Mouse (Mus musculus): ENCODE data around the gene 4930438A08Rik. TPM values are rescaled to one million over a fixed set of nuclear protein-coding genes. Genes with fewer than 3 reads are reported as not detected.

Gene 4930438A08Rik
- polyA plus RNA-seq, 1 experiment from 2014 or later = not detected

GRCm38 (mm10) chr11:58307411-58308080, 32.9 kb downstream of the 4930438A08Rik start:
- Histone ChIP-seq H3K4me3 (ENCODE audit: low read depth, low read length) (peak overlapping the region; percentile 46), H3K9me3 (ENCODE audit: control insufficient read depth, low read length) (no peaks in the 10 kb centered on the region), H3K4me2 (ENCODE audit: low read depth) (peak overlapping the region; percentile 81), H3K36me3 (ENCODE audit: control insufficient read depth, insufficient read depth, low read length) (peaks cover 3% of the 10 kb centered on the region), H3K4me1 (ENCODE audit: control insufficient read depth, insufficient read depth, low read length) (peaks cover 15% of the 10 kb centered on the region), H3K27me3 (ENCODE audit: control insufficient read depth, insufficient read depth, low read length) (no peaks in the 10 kb centered on the region), H3K27ac (ENCODE audit: low read depth, low read length) (0 out of 2 replicates have a peak overlapping the region, but pooled peaks have one; percentile 44), H3K9ac (ENCODE audit: low read length) (peak overlapping the region; percentile 80)
- under 1% methylated on average over 40 of the region's 42 CpGs for WGBS
- ATAC-seq (ENCODE audit: insufficient read depth, low FRiP score, low TSS enrichment) (peak; percentile 39), DNase-seq (ENCODE audit: low spot score) (peak; percentile 77)

GRCm38 (mm10) chr11:58308661-58309060, 34.1 kb downstream of the 4930438A08Rik start:
- no peak overlapping the region for H3K4me3 ChIP-seq (ENCODE audit: low read depth, low read length)
- H3K4me1 ChIP-seq (ENCODE audit: control insufficient read depth, insufficient read depth, low read length) = peaks cover 13% of the 10 kb centered on the region
- ATAC-seq (ENCODE audit: insufficient read depth, low FRiP score, low TSS enrichment) (no peak), DNase-seq (ENCODE audit: low spot score) (no peak)
- H3K9me3 ChIP-seq (ENCODE audit: control insufficient read depth, low read length) = no peaks in the 10 kb centered on the region
- H3K36me3 ChIP-seq (ENCODE audit: control insufficient read depth, insufficient read depth, low read length) = peaks cover 3% of the 10 kb centered on the region
- no peak overlapping the region for H3K27ac ChIP-seq (ENCODE audit: low read depth, low read length)
- no peak overlapping the region for H3K9ac ChIP-seq (ENCODE audit: low read length)
- H3K4me2 ChIP-seq (ENCODE audit: low read depth) = no peak overlapping the region
- 94% methylated on average over 9 of the region's 9 CpGs for WGBS
- H3K27me3 ChIP-seq (ENCODE audit: control insufficient read depth, insufficient read depth, low read length) = no peaks in the 10 kb centered on the region

GRCm38 (mm10) chr11:58314069-58314468, 39.5 kb downstream of the 4930438A08Rik start:
- H3K27ac ChIP-seq (ENCODE audit: low read depth, low read length) = no peak overlapping the region
- H3K4me3 ChIP-seq (ENCODE audit: low read depth, low read length) = no peak overlapping the region
- H3K4me1 ChIP-seq (ENCODE audit: control insufficient read depth, insufficient read depth, low read length) = no peaks in the 10 kb centered on the region
- peaks cover 5% of the 10 kb centered on the region for H3K36me3 ChIP-seq (ENCODE audit: control insufficient read depth, insufficient read depth, low read length)
- no peaks in the 10 kb centered on the region for H3K9me3 ChIP-seq (ENCODE audit: control insufficient read depth, low read length)
- no peaks in the 10 kb centered on the region for H3K27me3 ChIP-seq (ENCODE audit: control insufficient read depth, insufficient read depth, low read length)
- no peak overlapping the region for H3K4me2 ChIP-seq (ENCODE audit: low read depth)
- no peak overlapping the region for H3K9ac ChIP-seq (ENCODE audit: low read length)
- ATAC-seq (ENCODE audit: insufficient read depth, low FRiP score, low TSS enrichment) (no peak), DNase-seq (ENCODE audit: low spot score) (no peak)
- WGBS = 88% methylated on average over 6 of the region's 6 CpGs

GRCm38 (mm10) chr11:58315536-58316168, 41.1 kb downstream of the 4930438A08Rik start:
- Histone ChIP-seq H3K4me3 (ENCODE audit: low read depth, low read length) (no peak overlapping the region), H3K27ac (ENCODE audit: low read depth, low read length) (no peak overlapping the region), H3K4me2 (ENCODE audit: low read depth) (no peak overlapping the region), H3K36me3 (ENCODE audit: control insufficient read depth, insufficient read depth, low read length) (peaks cover 3% of the 10 kb centered on the region; the same call in 1 of the 2 replicates), H3K9me3 (ENCODE audit: control insufficient read depth, low read length) (no peaks in the 10 kb centered on the region), H3K4me1 (ENCODE audit: control insufficient read depth, insufficient read depth, low read length) (no peaks in the 10 kb centered on the region), H3K27me3 (ENCODE audit: control insufficient read depth, insufficient read depth, low read length) (no peaks in the 10 kb centered on the region), H3K9ac (ENCODE audit: low read length) (no peak overlapping the region)
- DNase-seq (ENCODE audit: low spot score) (no peak), ATAC-seq (ENCODE audit: insufficient read depth, low FRiP score, low TSS enrichment) (no peak)
- WGBS = 94% methylated on average over 5 of the region's 5 CpGs

- DNase-seq (ENCODE audit: low spot score) (no peak), ATAC-seq (ENCODE audit: insufficient read depth, low FRiP score, low TSS enrichment) (no peak)
- H3K27ac ChIP-seq (ENCODE audit: low read depth, low read length) = no peak overlapping the region
- no peak overlapping the region for H3K9ac ChIP-seq (ENCODE audit: low read length)
- WGBS = 87% methylated on average over 17 of the region's 17 CpGs
- H3K9me3 ChIP-seq (ENCODE audit: control insufficient read depth, low read length) = no peaks in the 10 kb centered on the region
- H3K36me3 ChIP-seq (ENCODE audit: control insufficient read depth, insufficient read depth, low read length) = peaks cover 2% of the 10 kb centered on the region; the same call in 1 of the 2 replicates
- H3K4me1 ChIP-seq (ENCODE audit: control insufficient read depth, insufficient read depth, low read length) = no peaks in the 10 kb centered on the region
- no peaks in the 10 kb centered on the region for H3K27me3 ChIP-seq (ENCODE audit: control insufficient read depth, insufficient read depth, low read length)
- H3K4me2 ChIP-seq (ENCODE audit: low read depth) = no peak overlapping the region
- no peak overlapping the region for H3K4me3 ChIP-seq (ENCODE audit: low read depth, low read length)
Observed at GRCm38 (mm10) chr11:58316344-58316743, 41.7 kb downstream of the 4930438A08Rik start.

- no peak for ATAC-seq (ENCODE audit: insufficient read depth, low FRiP score, low TSS enrichment)
- Histone ChIP-seq H3K9ac (ENCODE audit: low read length) (no peak overlapping the region), H3K27me3 (ENCODE audit: control insufficient read depth, insufficient read depth, low read length) (no peaks in the 10 kb centered on the region), H3K4me1 (ENCODE audit: control insufficient read depth, insufficient read depth, low read length) (no peaks in the 10 kb centered on the region), H3K9me3 (ENCODE audit: control insufficient read depth, low read length) (no peaks in the 10 kb centered on the region), H3K36me3 (ENCODE audit: control insufficient read depth, insufficient read depth, low read length) (peaks cover 2% of the 10 kb centered on the region; the same call in 1 of the 2 replicates), H3K4me3 (ENCODE audit: low read depth, low read length) (no peak overlapping the region), H3K27ac (ENCODE audit: low read depth, low read length) (no peak overlapping the region), H3K4me2 (ENCODE audit: low read depth) (no peak overlapping the region)
- 74% methylated on average over 28 of the region's 28 CpGs for whole genome bisulfite sequencing
- DNase-seq (ENCODE audit: low spot score) = no peak
Observed at GRCm38 (mm10) chr11:58316768-58317390, 42.3 kb downstream of the 4930438A08Rik start.

- peak overlapping the region; percentile 94 for H3K27ac ChIP-seq (ENCODE audit: low read depth, low read length)
- peak overlapping the region; percentile 68 for H3K4me3 ChIP-seq (ENCODE audit: low read depth, low read length)
- H3K4me2 ChIP-seq (ENCODE audit: low read depth) = peak overlapping the region; percentile 92
- 0 out of 2 replicates have a peak, but pooled peaks cover 5% of the 10 kb centered on the region for H3K4me1 ChIP-seq (ENCODE audit: control insufficient read depth, insufficient read depth, low read length)
- H3K9me3 ChIP-seq (ENCODE audit: control insufficient read depth, low read length) = no peaks in the 10 kb centered on the region
- under 1% methylated on average over 61 of the region's 63 CpGs for WGBS
- ATAC-seq (ENCODE audit: insufficient read depth, low FRiP score, low TSS enrichment) (peak; percentile 99), DNase-seq (ENCODE audit: low spot score) (peak; percentile 96)
- H3K36me3 ChIP-seq (ENCODE audit: control insufficient read depth, insufficient read depth, low read length) = peaks cover 5% of the 10 kb centered on the region; the same call in 1 of the 2 replicates
- H3K27me3 ChIP-seq (ENCODE audit: control insufficient read depth, insufficient read depth, low read length) = no peaks in the 10 kb centered on the region
- H3K9ac ChIP-seq (ENCODE audit: low read length) = peak overlapping the region; percentile 88
Observed at GRCm38 (mm10) chr11:58322824-58323569, 48.4 kb downstream of the 4930438A08Rik start.

- 10% methylated on average over 24 of the region's 24 CpGs for WGBS
- no peak for DNase-seq (ENCODE audit: low spot score)
- peaks cover 5% of the 10 kb centered on the region; the same call in 1 of the 2 replicates for H3K36me3 ChIP-seq (ENCODE audit: control insufficient read depth, insufficient read depth, low read length)
- peak overlapping the region; percentile 92 for H3K4me2 ChIP-seq (ENCODE audit: low read depth)
- no peak; the same call in 1 of the 2 replicates for ATAC-seq (ENCODE audit: insufficient read depth, low FRiP score, low TSS enrichment)
- no peaks in the 10 kb centered on the region for H3K9me3 ChIP-seq (ENCODE audit: control insufficient read depth, low read length)
- H3K4me3 ChIP-seq (ENCODE audit: low read depth, low read length) = peak overlapping the region; percentile 68
- H3K27me3 ChIP-seq (ENCODE audit: control insufficient read depth, insufficient read depth, low read length) = no peaks in the 10 kb centered on the region
- H3K27ac ChIP-seq (ENCODE audit: low read depth, low read length) = peak overlapping the region; percentile 94
- 0 out of 2 replicates have a peak, but pooled peaks cover 5% of the 10 kb centered on the region for H3K4me1 ChIP-seq (ENCODE audit: control insufficient read depth, insufficient read depth, low read length)
- peak overlapping the region; percentile 88 for H3K9ac ChIP-seq (ENCODE audit: low read length)
Observed at GRCm38 (mm10) chr11:58323570-58324340, 49.2 kb downstream of the 4930438A08Rik start.

Data from neural tube, embryonic 11.5 days (tissue).